Mouse (Mus musculus) C2C12 (cell line): ENCODE measurements around the gene Srek1ip1.

Experiments
- CEBPB ChIP-seq: IDR thresholded peaks from one replicate; pipeline ENCODE4 v1.6.1; 2011; ENCODE audit warnings: low read depth, mild to moderate bottlenecking, control low read depth, moderate library complexity
- CTCF ChIP-seq: IDR thresholded peaks from one replicate; pipeline ENCODE4 v1.5.1; 2011; ENCODE audit not compliant: control insufficient read depth, insufficient read depth, insufficient read length
- FOSL1 ChIP-seq: IDR thresholded peaks from one replicate; pipeline ENCODE4 v1.8.0; 2011; ENCODE audit warnings: mild to moderate bottlenecking, low read length; ENCODE audit not compliant: poor library complexity, insufficient read depth, severe bottlenecking
- MAX ChIP-seq: IDR thresholded peaks from one replicate; pipeline ENCODE4 v1.6.1; 2011; ENCODE audit warnings: mild to moderate bottlenecking, control low read depth
- MYOD1 ChIP-seq: IDR thresholded peaks from one replicate; pipeline ENCODE4 v1.6.1; 2011; ENCODE audit warnings: low read depth; ENCODE audit not compliant: control insufficient read depth, insufficient read length
- MYOG ChIP-seq: IDR thresholded peaks from one replicate; pipeline ENCODE4 v1.6.1; 2011; ENCODE audit not compliant: control insufficient read depth, insufficient read length; ENCODE audit errors: extremely low read depth
- USF1 ChIP-seq: IDR thresholded peaks from one replicate; pipeline ENCODE4 v1.6.1; 2011; ENCODE audit warnings: low read depth, mild to moderate bottlenecking, control low read depth, moderate library complexity

- TF ChIP-seq FOSL1 (no peak), CTCF (no peak), MAX (no peak), MYOD1 (no peak), USF1 (no peak), CEBPB (no peak), MYOG (no peak)
Measured at GRCm38 (mm10) chr13:104742866-104743265, 49.4 kb upstream of the Srek1ip1 start.
